Mouse (Mus musculus) v-Abl transformed pro-B cells (cell line): ENCODE measurements around the gene Sik3.

Experiments
- in situ Hi-C, 2 experiments: fragments of 400-800 bp; cut with MboI; formaldehyde crosslinking; loops; one replicate each; pipeline ENCODE4 v1.15.1; 2025; ENCODE audit not compliant: unreplicated experiment in 2 of 2

Gene Sik3

GRCm38 (mm10) chr9:46012091-46013008 lies at the start of gene Sik3, which contains the start of gene Pafah1b2:
Sik3 (plus strand) TSS chr9:46012820.
Pafah1b2 (minus strand) TSS chr9:46012690.
- in situ Hi-C loops = no loop called here

GRCm38 (mm10) chr9:45963577-45963976 lies 49.0 kb upstream of the Sik3 start:
- in situ Hi-C loops = no loop called here

- in situ Hi-C loops = no loop called here
These were observed 35.7 kb upstream of the Sik3 start for GRCm38 (mm10) chr9:45976884-45977283.

GRCm38 (mm10) chr9:45979778-45980177 lies 32.8 kb upstream of the Sik3 start:
- in situ Hi-C loops = no loop called here

- in situ Hi-C loops = no loop called here
These were observed 32.0 kb upstream of the Sik3 start for GRCm38 (mm10) chr9:45980611-45981010.

GRCm38 (mm10) chr9:45981331-45981730 lies 31.3 kb upstream of the Sik3 start:
- in situ Hi-C loops = no loop called here

- in situ Hi-C loops = no loop called here
These were observed 28.8 kb upstream of the Sik3 start for GRCm38 (mm10) chr9:45983676-45984408.

GRCm38 (mm10) chr9:45984409-45985228 lies 28.0 kb upstream of the Sik3 start:
- in situ Hi-C loops = no loop called here

- in situ Hi-C loops = no loop called here
These were observed 27.4 kb upstream of the Sik3 start for GRCm38 (mm10) chr9:45985229-45985567.

GRCm38 (mm10) chr9:45999009-45999408 lies 13.6 kb upstream of the Sik3 start:
- in situ Hi-C loops = no loop called here

- in situ Hi-C loops = loop anchor here (5.0 kb wide), 2 partner anchors 304 to 309 kb away; no protein-coding TSS in a partner anchor
These were observed 8.9 kb upstream of the Sik3 start for GRCm38 (mm10) chr9:46003729-46004128.

- in situ Hi-C loops = loop anchor here (5.0 kb wide), 2 partner anchors 303 to 308 kb away; no protein-coding TSS in a partner anchor
These were observed 8.1 kb upstream of the Sik3 start for GRCm38 (mm10) chr9:46004529-46004928.

GRCm38 (mm10) chr9:46006224-46006623 lies 6.4 kb upstream of the Sik3 start:
- in situ Hi-C loops = loop anchor here (5.0 kb wide), 2 partner anchors 186 to 241 kb away; no protein-coding TSS in a partner anchor

GRCm38 (mm10) chr9:46008931-46009668 lies 3.5 kb upstream of the Sik3 start:
- in situ Hi-C loops = loop anchor here (5.0 kb wide), 2 partner anchors 183 to 238 kb away; no protein-coding TSS in a partner anchor

- in situ Hi-C loops = loop anchor here (5.0 kb wide), 2 partner anchors 183 to 238 kb away; no protein-coding TSS in a partner anchor
These were observed 3.0 kb upstream of the Sik3 start for GRCm38 (mm10) chr9:46009669-46009983.

GRCm38 (mm10) chr9:46011094-46011970 lies 1.3 kb upstream of the Sik3 start:
- in situ Hi-C loops = no loop called here

- in situ Hi-C loops = no loop called here
These were observed 478 bp downstream of the Sik3 start for GRCm38 (mm10) chr9:46013009-46013586.

- in situ Hi-C loops = no loop called here
These were observed 996 bp downstream of the Sik3 start for GRCm38 (mm10) chr9:46013616-46014015.

GRCm38 (mm10) chr9:46014251-46014681 lies 1.6 kb downstream of the Sik3 start:
- in situ Hi-C loops = no loop called here
